Comparison of ENCODE assay signal across 7 mouse cellular contexts in the genomic region with DNA sequence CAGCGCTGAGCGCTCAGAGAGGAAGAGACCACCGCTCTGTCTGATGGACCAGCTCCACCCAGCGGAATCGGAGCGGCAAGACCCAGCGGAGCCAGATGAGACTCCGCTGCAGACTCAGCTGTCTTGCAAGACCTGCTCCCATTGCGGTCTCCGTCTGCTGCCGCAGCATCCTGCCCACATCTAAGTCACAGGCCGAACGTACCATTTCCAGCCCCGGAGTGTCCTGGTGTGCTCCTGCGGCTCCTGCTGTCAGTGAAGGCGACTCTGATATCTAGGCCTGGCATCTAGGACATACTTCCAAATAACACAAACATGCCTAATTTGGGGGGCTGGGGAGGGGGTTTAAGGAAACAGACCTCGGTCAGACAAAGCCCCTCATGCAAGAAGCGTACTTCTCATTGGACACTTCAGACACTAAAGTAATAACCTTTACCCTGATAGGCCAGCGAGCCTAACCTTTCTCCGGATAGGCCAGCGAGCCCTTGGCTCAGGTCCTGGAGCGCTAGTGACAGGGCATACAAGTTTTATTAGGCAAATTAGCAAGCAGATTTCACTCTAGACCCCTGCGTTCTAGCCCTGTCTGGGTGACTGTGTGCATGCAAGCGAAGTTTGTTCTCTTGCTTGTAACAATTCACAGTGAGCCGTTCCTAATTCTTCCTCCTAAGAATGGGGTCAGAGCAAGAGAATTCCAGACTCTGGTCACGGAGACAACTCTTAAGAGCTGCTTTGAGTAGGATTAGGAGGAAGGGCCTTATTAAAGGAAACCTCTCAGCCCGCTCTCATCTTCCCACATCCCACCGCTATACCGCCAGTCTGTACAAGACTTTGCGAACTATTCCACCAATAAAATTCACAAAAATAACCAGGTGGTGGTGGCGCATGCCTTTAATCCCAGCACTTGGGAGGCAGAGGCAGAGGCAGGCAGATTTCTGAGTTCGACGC. TPM values are rescaled to one million over a fixed set of nuclear protein-coding genes. Genes with fewer than 3 reads are reported as not detected.
DNase-seq lines count a peak whose midpoint lies in the region; ATAC-seq lines count a peak whose summit lies in the region.

A gene (minus strand): TSS at position 404 of the 942 bp plus-strand sequence.

- 11% methylated on average over 33 of the region's 33 CpGs for WGBS in embryonic facial prominence, embryonic 12.5 days
- 13% methylated on average over 33 of the region's 33 CpGs for WGBS in limb, embryonic 11.5 days
- WGBS in midbrain, embryonic 14.5 days, result 9% methylated on average over 33 of the region's 33 CpGs

- H3K9me3 ChIP-seq in embryonic facial prominence, embryonic 12.5 days, result no peaks in the 10 kb centered on the region
- H3K9me3 ChIP-seq in limb, embryonic 11.5 days (ENCODE audit: control insufficient read depth, low read length), result no peaks in the 10 kb centered on the region
- no peaks in the 10 kb centered on the region for H3K9me3 ChIP-seq in midbrain, embryonic 14.5 days (ENCODE audit: control insufficient read depth, low read length)

- peak within 1 kb of the TSS; percentile 73 for H3K9ac ChIP-seq in embryonic facial prominence, embryonic 12.5 days
- peak within 1 kb of the TSS; percentile 84 for H3K9ac ChIP-seq in limb, embryonic 11.5 days (ENCODE audit: low read length)
- peak within 1 kb of the TSS; percentile 74 for H3K9ac ChIP-seq in midbrain, embryonic 14.5 days (replicated peaks; ENCODE audit: low read length)

- H3K4me2 ChIP-seq in embryonic facial prominence, embryonic 12.5 days (replicated peaks), result peak within 1 kb of the TSS; percentile 80
- H3K4me2 ChIP-seq in limb, embryonic 11.5 days (ENCODE audit: low read depth, severe bottlenecking), result peak within 1 kb of the TSS; percentile 53
- H3K4me2 ChIP-seq in midbrain, embryonic 14.5 days (ENCODE audit: low read length), result peak within 1 kb of the TSS; percentile 84

- H3K27me3 ChIP-seq in embryonic facial prominence, embryonic 12.5 days, result no peaks in the 10 kb centered on the region
- no peaks in the 10 kb centered on the region for H3K27me3 ChIP-seq in limb, embryonic 11.5 days (ENCODE audit: control insufficient read depth, insufficient read depth, low read length)
- no peaks in the 10 kb centered on the region for H3K27me3 ChIP-seq in midbrain, embryonic 14.5 days (ENCODE audit: control insufficient read depth, insufficient read depth, low read length)

- ATAC-seq in embryonic facial prominence, embryonic 12.5 days (ENCODE audit: insufficient number of reproducible peaks, insufficient read depth, low FRiP score, low TSS enrichment), result peak; percentile 95
- peak; percentile 97 for ATAC-seq in limb, embryonic 11.5 days (ENCODE audit: insufficient number of reproducible peaks, low FRiP score, low TSS enrichment, low read depth)
- peak; percentile 98 for ATAC-seq in midbrain, embryonic 14.5 days (ENCODE audit: low FRiP score, low TSS enrichment)

- H3K27ac ChIP-seq in embryonic facial prominence, embryonic 12.5 days, result peak within 1 kb of the TSS; percentile 86
- peak within 1 kb of the TSS; percentile 67 for H3K27ac ChIP-seq in limb, embryonic 11.5 days (replicated peaks; ENCODE audit: low read depth, low read length)
- H3K27ac ChIP-seq in midbrain, embryonic 14.5 days (replicated peaks; ENCODE audit: low read depth, low read length), result peak within 1 kb of the TSS; percentile 83

- peak within 1 kb of the TSS; percentile 60 for H3K4me3 ChIP-seq in embryonic facial prominence, embryonic 12.5 days
- H3K4me3 ChIP-seq in limb, embryonic 11.5 days (ENCODE audit: low read depth, low read length), result peak within 1 kb of the TSS; percentile 80
- peak within 1 kb of the TSS; percentile 76 for H3K4me3 ChIP-seq in midbrain, embryonic 14.5 days (replicated peaks; ENCODE audit: low read depth, low read length)

- no peaks in the 10 kb centered on the region for H3K36me3 ChIP-seq in embryonic facial prominence, embryonic 12.5 days
- no peaks in the 10 kb centered on the region for H3K36me3 ChIP-seq in limb, embryonic 11.5 days (ENCODE audit: control insufficient read depth, insufficient read depth, low read length)
- H3K36me3 ChIP-seq in midbrain, embryonic 14.5 days (ENCODE audit: control insufficient read depth, insufficient read depth, low read length), result no peaks in the 10 kb centered on the region

- peaks cover 14% of the 10 kb centered on the region for H3K4me1 ChIP-seq in embryonic facial prominence, embryonic 12.5 days
- H3K4me1 ChIP-seq in limb, embryonic 11.5 days (ENCODE audit: control insufficient read depth, insufficient read depth, low read length), result peaks cover 4% of the 10 kb centered on the region
- peaks cover 11% of the 10 kb centered on the region for H3K4me1 ChIP-seq in midbrain, embryonic 14.5 days (ENCODE audit: control insufficient read depth, insufficient read depth, low read length)

- DNase-seq in adrenal gland, postnatal 25 days, result peak; percentile 82
- DNase-seq in heart, adult 11 months, result peak; percentile 100
- peak; percentile 90 for DNase-seq in kidney, adult 18-20 months
- peak; percentile 88 for DNase-seq in limb, embryonic 11.5 days (ENCODE audit: low spot score)
- DNase-seq in midbrain, embryonic 14.5 days, result peak; percentile 95
- DNase-seq in spleen, adult 18-20 months, result peak; percentile 52 to 64

RNA-seq across cellular contexts. Expression of the gene that starts here (rescaled TPM):
- total RNA-seq in adrenal gland, postnatal 25 days (2021), result 11.2 and 12.6 TPM in 2 replicates
- 8.9 and 9.0 TPM in 2 replicates for polyA plus RNA-seq in embryonic facial prominence, embryonic 12.5 days (2016; fragmentation: Nextera tagmentation; extraction: Ambion mirVana)
- 8.4 and 9.8 TPM in 2 replicates for polyA plus RNA-seq in limb, embryonic 11.5 days (2014; fragmentation: Nextera tagmentation; extraction: Ambion mirVana)
- polyA plus RNA-seq in midbrain, embryonic 14.5 days (2014; fragmentation: Nextera tagmentation; extraction: Ambion mirVana), result 6.1 and 11.1 TPM in 2 replicates

Comparison
In these comparisons a context has a peak if more than half of its experiments do, and no peak if none do; other contexts are left out.
1. Peak in every context shown above with its lines: DNase-seq, ATAC-seq, H3K4me3 ChIP-seq and H3K27ac ChIP-seq.